Mouse (Mus musculus) myocyte (in vitro differentiated cells): ENCODE measurements around the gene Ccdc171. TPM values are rescaled to one million over a fixed set of nuclear protein-coding genes. Genes with fewer than 3 reads are reported as not detected.

Experiments
- H3K27me3 ChIP-seq: one replicate; pipeline ENCODE4 v1.6.1; 2011; ENCODE audit not compliant: control insufficient read depth, insufficient read depth, insufficient read length
- H3K36me3 ChIP-seq: one replicate; pipeline ENCODE4 v1.6.1; 2011; ENCODE audit not compliant: control insufficient read depth, insufficient read depth
- H3K4me2 ChIP-seq: one replicate; pipeline ENCODE4 v1.6.1; 2011; ENCODE audit warnings: low read depth, control low read depth
- H3K4me3 ChIP-seq: one replicate; pipeline ENCODE4 v1.5.1; 2011; ENCODE audit warnings: mild to moderate bottlenecking, control low read depth, moderate library complexity
- H3K79me2 ChIP-seq: one replicate; pipeline ENCODE4 v1.6.1; 2011; ENCODE audit not compliant: control insufficient read depth, insufficient read depth
- H3ac ChIP-seq: one replicate; pipeline ENCODE4 v1.6.1; 2011; ENCODE audit not compliant: control insufficient read depth, insufficient read length
- CEBPB ChIP-seq: IDR thresholded peaks from 2 replicates; pipeline ENCODE4 v1.6.1; 2011; ENCODE audit warnings: mild to moderate bottlenecking, moderate library complexity; ENCODE audit not compliant: poor library complexity, insufficient read depth, severe bottlenecking
- E2F4 ChIP-seq: IDR thresholded peaks from one replicate; pipeline ENCODE4 v1.6.1; 2011; ENCODE audit warnings: mild to moderate bottlenecking, control low read depth, moderate library complexity; ENCODE audit not compliant: insufficient read depth
- MAX ChIP-seq: IDR thresholded peaks from one replicate; pipeline ENCODE4 v1.6.1; 2011; ENCODE audit warnings: low read depth, mild to moderate bottlenecking, control low read depth
- MYOD1 ChIP-seq, 3 experiments: IDR thresholded peaks; one replicate each; pipeline ENCODE4 v1.6.1; 2011; ENCODE audit warnings: control low read depth in 2 of 3, low read depth in 2 of 3, mild to moderate bottlenecking in 2 of 3, moderate library complexity in 1 of 3; ENCODE audit not compliant: insufficient read length in 2 of 3, control insufficient read depth in 1 of 3
- MYOG ChIP-seq, 3 experiments: IDR thresholded peaks; one replicate each; pipeline ENCODE4 v1.6.1; 2011; ENCODE audit warnings: control low read depth in 2 of 3, low read depth in 2 of 3, mild to moderate bottlenecking in 2 of 3; ENCODE audit not compliant: insufficient read length in 2 of 3, control insufficient read depth in 1 of 3, insufficient read depth in 1 of 3
- POLR2A ChIP-seq: IDR thresholded peaks from one replicate; pipeline ENCODE4 v1.6.1; 2011; ENCODE audit warnings: low read depth, mild to moderate bottlenecking, control low read depth, moderate library complexity; ENCODE audit not compliant: insufficient read length
- POLR2AphosphoS2 ChIP-seq: IDR thresholded peaks from one replicate; pipeline ENCODE4 v1.6.1; 2011; ENCODE audit warnings: low read depth, control low read depth; ENCODE audit not compliant: insufficient read length
- REST ChIP-seq: IDR thresholded peaks from one replicate; pipeline ENCODE4 v1.6.1; 2011; ENCODE audit warnings: mild to moderate bottlenecking, control low read depth, moderate library complexity; ENCODE audit not compliant: insufficient read depth, insufficient read length
- SRF ChIP-seq: IDR thresholded peaks from one replicate; pipeline ENCODE4 v1.6.1; 2011; ENCODE audit warnings: low read depth; ENCODE audit not compliant: control insufficient read depth, insufficient read length
- TCF12 ChIP-seq: IDR thresholded peaks from one replicate; pipeline ENCODE4 v1.6.1; 2011; ENCODE audit warnings: mild to moderate bottlenecking, control low read depth; ENCODE audit not compliant: poor library complexity, insufficient read depth, severe bottlenecking
- TCF3 ChIP-seq: IDR thresholded peaks from one replicate; pipeline ENCODE4 v1.6.1; 2011; ENCODE audit warnings: low read depth, control low read depth; ENCODE audit not compliant: insufficient read length
- USF1 ChIP-seq: IDR thresholded peaks from one replicate; pipeline ENCODE4 v1.6.1; 2011; ENCODE audit warnings: low read depth, mild to moderate bottlenecking, control low read depth, moderate library complexity
- polyA plus RNA-seq: library from polyadenylated mRNA; unstranded; fragments of >200 nt; fragmentation: generic; extraction: Trizol; gene quantifications from one replicate; pipeline ENCODE4 v1.2.1, GENCODE M21; 2012; ENCODE audit warnings: missing spikeins

Ccdc171 gene
- polyA plus RNA-seq, 1 experiment, result 0.26 TPM

GRCm38 (mm10) chr4:83676444-83676843 is 151.1 kb downstream of the Ccdc171 start:
- Histone ChIP-seq H3K79me2 (no peaks in the 10 kb centered on the region), H3ac (no peak overlapping the region), H3K36me3 (no peaks in the 10 kb centered on the region), H3K27me3 (no peaks in the 10 kb centered on the region), H3K4me2 (no peak overlapping the region), H3K4me3 (no peak overlapping the region)
- TF ChIP-seq TCF12 (no peak), TCF3 (no peak), POLR2AphosphoS2 (no peak), MAX (no peak), E2F4 (no peak), CEBPB (no peak), REST (no peak), POLR2A (no peak), MYOD1 (IDR thresholded peaks at IDR 0.05; ENCODE audit: control insufficient read depth in 1 of 3, insufficient read length in 2 of 3, low read depth in 2 of 3) (no peak)

GRCm38 (mm10) chr4:83681081-83681480 is 155.7 kb downstream of the Ccdc171 start:
- Histone ChIP-seq H3K27me3 (no peaks in the 10 kb centered on the region), H3ac (no peak overlapping the region), H3K79me2 (no peaks in the 10 kb centered on the region), H3K4me2 (no peak overlapping the region), H3K36me3 (no peaks in the 10 kb centered on the region), H3K4me3 (no peak overlapping the region)
- TF ChIP-seq SRF (no peak), REST (no peak), E2F4 (no peak), POLR2AphosphoS2 (no peak), MYOG (IDR thresholded peaks at IDR 0.05; ENCODE audit: control insufficient read depth in 1 of 3, insufficient read depth in 1 of 3, insufficient read length in 2 of 3, low read depth in 2 of 3) (no peak), CEBPB (no peak), TCF12 (no peak), MYOD1 (IDR thresholded peaks at IDR 0.05; ENCODE audit: control insufficient read depth in 1 of 3, insufficient read length in 2 of 3, low read depth in 2 of 3) (no peak), POLR2A (no peak), USF1 (no peak), MAX (no peak), TCF3 (no peak)

- no peak overlapping the region for H3K4me3 ChIP-seq
- H3K27me3 ChIP-seq, result no peaks in the 10 kb centered on the region
- H3K79me2 ChIP-seq, result no peaks in the 10 kb centered on the region
- H3ac ChIP-seq, result no peak overlapping the region
- no peak for TF ChIP-seq MYOD1 (IDR thresholded peaks at IDR 0.05; ENCODE audit: control insufficient read depth in 1 of 3, insufficient read length in 2 of 3, low read depth in 2 of 3)
- no peaks in the 10 kb centered on the region for H3K36me3 ChIP-seq
- H3K4me2 ChIP-seq, result no peak overlapping the region
These were observed 157.5 kb downstream of the Ccdc171 start for GRCm38 (mm10) chr4:83682866-83683265.

DNA sequence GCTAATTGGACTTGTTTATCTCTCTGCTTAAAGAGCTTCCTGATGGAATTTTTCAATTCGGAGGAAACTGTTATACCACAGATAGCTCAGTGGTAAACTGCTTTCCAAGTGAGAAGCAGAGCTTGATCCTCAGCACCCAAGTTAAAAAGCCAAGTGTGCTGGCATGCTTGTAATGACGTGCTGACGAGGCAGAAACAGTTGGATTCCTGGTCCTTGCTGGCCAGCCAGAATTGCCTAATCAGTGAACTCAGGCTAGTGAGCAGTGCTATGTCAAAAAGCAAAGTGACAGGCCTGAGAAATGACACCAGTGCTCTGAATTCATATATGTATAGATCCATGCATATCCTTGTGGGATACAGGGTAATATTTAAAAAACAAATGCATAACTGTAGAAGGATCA is 174.8 kb downstream of the Ccdc171 start:
- Histone ChIP-seq H3K4me3 (no peak overlapping the region), H3K27me3 (no peaks in the 10 kb centered on the region), H3ac (no peak overlapping the region), H3K79me2 (no peaks in the 10 kb centered on the region), H3K4me2 (no peak overlapping the region), H3K36me3 (no peaks in the 10 kb centered on the region)
- TF ChIP-seq TCF3 (no peak), REST (no peak), POLR2AphosphoS2 (no peak), TCF12 (no peak), MYOD1 (IDR thresholded peaks at IDR 0.05; ENCODE audit: control insufficient read depth in 1 of 3, insufficient read length in 2 of 3, low read depth in 2 of 3) (no peak), SRF (no peak), MAX (no peak), E2F4 (no peak), CEBPB (no peak), MYOG (IDR thresholded peaks at IDR 0.05; ENCODE audit: control insufficient read depth in 1 of 3, insufficient read depth in 1 of 3, insufficient read length in 2 of 3, low read depth in 2 of 3) (no peak), POLR2A (no peak), USF1 (no peak)

DNA sequence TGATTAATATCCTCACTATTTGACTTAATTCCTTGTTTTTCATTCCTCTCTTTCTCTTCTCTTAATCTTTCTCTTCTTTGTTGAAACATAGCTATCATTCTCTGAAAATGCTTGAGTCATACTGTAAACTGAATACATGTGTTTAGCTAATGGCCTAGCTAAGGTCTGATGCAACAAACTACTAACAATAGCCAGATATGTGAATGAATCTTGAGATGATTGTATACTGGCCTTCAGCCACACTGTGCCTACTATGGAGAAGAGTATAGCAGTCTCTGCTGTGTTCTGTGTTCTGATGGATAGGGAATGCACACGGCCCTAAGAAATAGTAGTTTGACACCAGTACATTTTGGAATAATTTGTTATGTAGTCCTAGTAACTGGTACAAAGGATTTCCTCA is 191.7 kb downstream of the Ccdc171 start:
- Histone ChIP-seq H3K79me2 (no peaks in the 10 kb centered on the region), H3K27me3 (no peaks in the 10 kb centered on the region), H3K36me3 (no peaks in the 10 kb centered on the region), H3K4me2 (no peak overlapping the region), H3K4me3 (no peak overlapping the region), H3ac (no peak overlapping the region)
- TF ChIP-seq CEBPB (peak; percentile 81), POLR2AphosphoS2 (no peak), MAX (peak; percentile 15)
